Mouse (Mus musculus) cerebellum, adult 11-12 months (tissue): ENCODE measurements around the gene Dip2a.

Experiments used
- DNase-seq: peaks from one replicate; pipeline ENCODE4 v3.0.0; 2022

The Dip2a gene

DNA sequence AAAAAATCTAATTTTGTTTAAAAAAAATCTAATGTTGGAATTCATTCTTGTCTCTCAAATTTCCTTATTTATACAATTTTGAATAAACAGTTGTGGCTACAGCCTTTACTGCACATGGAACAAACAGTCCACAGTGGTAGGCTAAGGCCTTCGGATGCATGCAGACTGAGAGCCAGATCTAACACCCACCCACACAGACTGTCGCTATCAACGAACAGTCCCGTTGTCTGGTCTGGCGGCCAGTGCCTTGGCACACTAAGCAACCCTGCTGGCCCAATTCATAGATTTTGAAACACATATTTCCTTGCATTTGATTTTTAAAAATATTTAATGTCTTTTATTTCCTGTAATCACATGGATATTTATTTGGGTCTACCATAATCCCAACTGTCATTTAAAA is 45.0 kb downstream of the Dip2a start:
- no peak for DNase-seq

DNA sequence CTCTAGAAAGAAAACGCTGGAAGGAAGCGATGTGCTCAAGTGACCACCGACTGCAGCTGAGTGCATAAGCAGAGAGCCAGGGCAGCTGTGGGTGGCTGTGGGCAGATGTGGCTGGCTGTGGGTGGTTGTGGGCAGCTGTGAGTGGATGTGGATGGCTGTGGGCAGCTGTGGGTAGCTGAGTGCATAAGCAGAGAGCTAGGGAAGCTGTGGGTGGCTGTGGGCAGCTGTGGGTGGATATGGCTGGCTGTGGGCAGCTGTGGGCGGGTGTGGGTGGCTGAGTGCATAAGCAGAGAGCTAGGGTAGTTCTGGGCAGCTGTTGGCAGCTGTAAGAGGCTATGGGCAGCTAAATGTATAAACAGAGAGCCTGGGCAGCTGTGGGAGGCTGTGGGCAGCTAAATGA is 51.9 kb downstream of the Dip2a start:
- DNase-seq: no peak

- DNase-seq: no peak
These were observed 55.0 kb downstream of the Dip2a start for GRCm38 (mm10) chr10:76289936-76290671.

DNA sequence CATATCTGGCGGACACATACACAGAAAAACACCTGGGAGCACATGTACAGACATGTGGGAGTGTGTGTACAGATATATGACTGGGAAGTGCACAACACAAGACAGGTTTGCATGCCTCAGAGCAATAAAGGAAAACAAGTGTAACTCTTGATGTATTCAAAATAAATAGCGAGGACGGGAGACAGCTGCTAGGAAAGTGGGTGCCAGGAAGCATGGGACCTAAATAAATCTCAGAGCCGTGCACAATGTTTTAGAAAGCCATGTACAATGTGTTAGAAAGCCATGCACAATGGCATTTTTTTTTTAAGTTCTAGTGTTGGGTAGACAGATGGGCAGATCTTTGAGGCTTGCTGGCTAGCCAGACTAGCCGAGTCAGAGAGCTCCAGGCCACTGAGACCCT is 56.0 kb downstream of the Dip2a start:
- DNase-seq: no peak

GRCm38 (mm10) chr10:76288268-76288993 is 56.7 kb downstream of the Dip2a start:
- no peak for DNase-seq

GRCm38 (mm10) chr10:76278541-76279097 is 66.5 kb downstream of the Dip2a start:
- DNase-seq: no peak

- DNase-seq: no peak
These were observed 69.8 kb downstream of the Dip2a start for GRCm38 (mm10) chr10:76275256-76275655.

DNA sequence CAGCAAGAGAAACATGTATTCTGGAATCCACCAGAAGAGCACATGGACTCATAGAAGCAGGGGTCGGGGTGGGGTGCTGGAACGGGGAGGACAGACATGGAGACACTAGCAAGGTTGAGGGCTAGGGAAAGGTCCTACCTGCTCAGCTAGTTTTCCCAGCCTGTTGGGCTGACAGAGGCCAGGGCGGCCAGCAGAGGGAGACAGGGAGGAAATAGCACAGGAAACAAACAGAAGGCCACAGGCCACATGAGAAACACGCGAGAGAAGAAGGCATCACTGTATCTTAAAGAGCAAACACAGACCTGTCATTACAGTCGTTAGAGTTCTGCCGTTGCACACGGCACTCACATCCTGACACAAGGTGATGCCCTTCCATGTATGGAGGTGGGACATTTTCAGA is 73.9 kb downstream of the Dip2a start:
- DNase-seq: no peak

- DNase-seq: no peak
These were observed 82.7 kb downstream of the Dip2a start for GRCm38 (mm10) chr10:76262431-76262830.

DNA sequence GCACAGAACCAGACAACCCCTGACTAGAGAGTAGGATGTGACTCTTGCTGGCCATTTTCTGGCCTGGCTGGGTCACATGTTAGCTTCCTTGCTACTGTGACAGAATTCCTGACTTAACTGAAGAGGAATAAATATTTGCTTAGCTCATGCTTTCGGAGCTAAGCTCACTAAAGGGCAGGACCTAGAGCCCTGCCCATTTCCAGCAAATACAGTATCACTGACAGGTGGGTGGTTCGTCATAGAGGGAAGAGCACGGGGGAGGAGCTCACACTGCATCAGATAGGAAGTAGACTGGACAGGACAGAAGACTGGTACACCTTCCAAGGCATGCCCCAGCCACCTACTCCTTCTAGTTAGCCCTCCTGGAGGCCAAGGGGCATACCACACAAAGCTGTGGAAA is 83.6 kb downstream of the Dip2a start:
- DNase-seq: no peak

DNA sequence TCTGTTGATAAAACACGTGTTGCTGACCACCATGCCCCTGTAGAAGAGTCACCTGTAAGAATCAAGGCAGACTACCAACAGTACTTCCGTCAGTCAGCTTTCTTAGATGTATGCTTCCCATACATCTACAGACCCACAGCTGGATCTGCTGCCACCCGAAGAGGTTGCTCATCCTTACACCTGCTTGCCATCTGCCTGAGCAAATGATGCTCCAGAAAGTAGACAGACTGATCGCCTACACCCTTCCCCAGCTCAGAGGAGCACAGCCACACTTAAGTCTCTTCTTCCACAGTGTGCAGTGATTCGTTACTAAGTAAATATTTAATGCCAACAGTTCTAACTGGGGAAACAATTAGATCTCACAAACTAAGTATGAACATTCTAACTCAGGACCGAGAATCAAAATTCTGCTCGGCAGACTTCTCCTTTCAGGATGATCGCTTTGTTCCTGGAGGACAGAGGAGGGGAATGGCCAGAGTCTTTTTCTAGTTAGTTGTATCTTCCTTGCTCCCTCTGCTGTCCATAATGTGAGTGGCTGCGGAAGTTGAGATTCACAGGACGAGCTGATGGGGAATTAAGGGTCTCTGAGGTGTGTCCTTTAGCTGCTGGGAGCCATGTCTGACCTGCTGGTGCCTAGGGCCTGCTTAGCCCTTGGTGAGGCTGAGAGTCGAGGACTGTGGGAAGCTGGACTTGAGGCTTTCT is 84.6 kb downstream of the Dip2a start:
- no peak for DNase-seq

GRCm38 (mm10) chr10:76259566-76260232 is 85.4 kb downstream of the Dip2a start:
- no peak for DNase-seq

DNA sequence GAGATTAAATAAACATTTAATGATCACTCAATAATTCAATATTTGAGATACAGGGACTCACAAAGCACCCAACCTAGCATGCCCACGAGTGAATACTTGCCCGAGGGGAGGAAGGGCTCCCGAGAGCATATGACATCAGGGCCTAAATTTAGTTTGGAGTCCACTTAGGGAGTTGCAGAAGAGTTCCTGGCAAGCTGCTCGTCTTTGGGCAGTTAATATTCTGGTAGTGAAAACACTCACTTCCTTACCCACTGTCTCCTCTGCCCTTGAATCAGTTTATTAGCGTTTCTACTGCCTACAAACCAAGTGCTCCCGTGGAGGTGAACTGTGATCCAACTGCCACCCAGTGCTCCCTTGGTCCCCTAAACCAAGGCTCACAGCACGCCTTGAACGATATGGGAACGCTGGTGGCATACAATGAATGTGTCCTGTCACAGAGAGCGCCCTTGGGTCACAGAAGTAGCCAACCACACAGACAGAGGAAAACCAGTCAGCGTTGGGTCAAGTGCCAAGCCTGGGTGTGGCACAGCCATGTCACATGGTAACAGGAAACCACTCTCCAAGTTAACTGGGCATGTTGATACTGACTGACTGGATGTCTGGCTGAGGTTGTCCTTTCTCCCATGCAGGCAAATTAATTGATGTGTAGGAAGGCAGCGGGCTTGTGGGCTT is 87.2 kb downstream of the Dip2a start:
- DNase-seq: no peak

DNA sequence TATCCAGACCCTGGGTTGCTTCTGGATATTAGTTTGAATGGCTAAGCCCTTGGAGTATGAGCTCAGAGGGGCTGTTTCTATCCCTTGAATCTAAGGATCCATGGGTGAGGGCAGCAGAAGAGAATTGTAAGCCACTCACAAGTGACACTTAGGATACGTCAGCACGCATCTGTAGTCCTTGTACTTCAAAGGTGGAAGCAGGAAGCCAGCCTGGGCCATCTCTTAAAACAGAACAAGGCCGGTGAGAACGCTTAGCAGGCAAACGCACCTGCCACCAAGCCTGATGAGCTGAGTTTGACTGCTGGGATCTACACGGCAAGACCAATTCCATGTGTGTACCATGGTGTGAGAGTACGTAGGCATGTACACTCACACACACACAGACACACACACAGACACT is 87.9 kb downstream of the Dip2a start:
- no peak for DNase-seq

GRCm38 (mm10) chr10:76255617-76256016 is 89.5 kb downstream of the Dip2a start:
- DNase-seq: no peak

DNA sequence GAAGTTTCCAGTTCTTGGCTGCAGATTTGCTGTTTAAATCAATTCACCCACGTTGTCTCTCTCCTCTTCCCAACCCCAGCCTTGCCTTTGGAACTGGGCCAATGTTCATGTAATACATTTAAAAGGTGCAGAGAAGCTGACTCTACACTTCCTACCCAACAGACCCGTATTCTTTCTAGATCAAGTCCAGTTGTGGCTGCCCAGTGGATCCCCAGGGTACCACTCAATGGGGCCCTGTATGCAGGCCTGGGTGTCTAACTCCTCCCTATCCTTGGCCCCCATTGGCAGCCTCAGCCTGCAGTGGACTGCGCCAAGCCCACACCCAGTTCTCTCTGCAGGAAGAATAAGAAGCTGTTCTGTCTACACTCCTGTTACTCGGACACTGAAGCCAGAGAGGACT is 91.6 kb downstream of the Dip2a start, which contains the start of gene S100b:
Gene S100b (plus strand): TSS at position 318 of the 400 bp plus-strand sequence.
- DNase-seq: peak; percentile 32

DNA sequence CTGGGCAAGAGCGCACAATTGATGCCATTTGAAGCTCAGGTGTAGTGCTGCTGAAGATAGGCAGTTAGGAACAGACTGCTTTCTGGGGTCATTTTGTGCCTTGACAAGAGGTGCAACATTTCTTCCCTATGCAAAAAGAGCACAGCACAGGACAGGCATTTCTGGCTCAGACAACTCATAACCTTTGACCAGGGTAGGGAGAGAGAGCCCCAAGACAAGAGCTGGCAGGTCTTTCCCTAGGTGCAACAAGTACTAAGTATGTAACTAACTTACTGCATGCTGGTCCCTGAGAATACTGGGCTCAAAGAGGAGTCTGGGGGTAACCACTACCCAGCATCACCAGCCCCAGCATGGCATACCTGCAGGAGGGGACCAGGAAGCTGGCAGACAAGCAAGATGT is 92.0 kb downstream of the Dip2a start:
- DNase-seq: no peak

DNA sequence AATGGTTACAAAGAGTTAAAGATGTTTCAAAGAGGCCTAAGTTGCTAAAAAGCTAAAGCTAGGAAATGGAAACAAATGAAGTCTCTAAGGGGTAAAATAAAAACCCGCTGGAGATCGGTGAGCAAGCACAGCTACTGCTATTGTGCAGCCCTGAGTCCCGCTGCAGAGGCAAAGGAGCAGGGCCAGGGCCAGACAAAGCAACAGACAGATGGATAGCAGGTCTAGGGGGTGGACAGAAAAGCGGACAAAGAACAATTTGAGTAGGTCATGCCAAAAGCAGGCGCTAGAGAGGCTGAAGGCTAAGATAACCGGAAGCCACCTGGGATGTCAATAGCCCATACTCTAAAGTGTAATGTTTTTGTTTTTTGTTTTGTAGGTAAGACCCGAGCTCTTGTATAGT is 94.2 kb downstream of the Dip2a start:
- no peak for DNase-seq

DNA sequence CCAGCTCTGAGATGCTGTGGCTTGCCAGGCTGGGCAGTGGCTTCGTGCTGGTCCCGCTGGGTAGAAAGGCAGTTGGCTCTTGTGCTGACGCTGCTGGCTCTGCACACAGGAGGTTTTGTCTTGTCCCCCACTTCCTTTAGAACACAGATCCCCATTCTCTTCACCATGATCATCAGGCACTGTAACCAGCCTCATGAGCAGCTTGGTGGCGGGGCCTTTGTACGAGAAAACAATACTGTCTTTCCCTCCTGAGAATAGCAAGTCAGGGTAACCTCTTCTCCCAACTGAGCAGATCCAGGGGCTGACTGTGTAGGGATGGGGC is 96.5 kb downstream of the Dip2a start:
- DNase-seq: peak; percentile 18

DNA sequence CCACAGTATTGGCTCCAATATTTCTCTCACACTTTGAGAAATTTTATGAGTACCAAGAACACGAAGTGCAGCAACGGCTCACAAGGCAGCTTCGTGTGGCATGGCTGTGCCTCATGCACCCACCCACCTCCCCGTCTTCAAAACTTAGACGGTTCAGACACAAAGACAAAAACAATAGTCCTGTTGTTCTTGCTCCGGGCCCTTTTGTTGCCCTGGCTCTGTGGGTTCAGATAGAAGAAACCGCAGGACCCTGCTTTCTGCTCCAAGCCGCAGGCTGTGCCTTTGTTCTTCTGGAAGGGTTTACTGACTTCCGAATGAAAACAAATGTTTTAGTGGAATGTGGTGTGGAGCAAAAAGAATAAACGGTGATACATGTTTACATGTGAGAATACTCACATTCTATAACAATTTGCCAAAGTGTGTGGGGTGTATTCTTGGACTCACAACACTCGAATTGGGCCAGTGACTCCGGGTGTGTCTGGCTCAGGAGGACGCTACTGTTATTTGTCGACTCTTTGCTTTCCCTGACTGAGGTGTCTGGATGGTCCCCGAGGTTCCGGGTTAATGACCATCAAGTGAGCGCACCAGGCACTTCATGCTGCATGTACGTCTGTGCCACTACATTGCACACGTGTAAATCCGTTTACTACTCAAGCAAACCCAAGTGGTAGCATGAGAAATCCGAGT is 97.0 kb downstream of the Dip2a start:
- no peak for DNase-seq

DNA sequence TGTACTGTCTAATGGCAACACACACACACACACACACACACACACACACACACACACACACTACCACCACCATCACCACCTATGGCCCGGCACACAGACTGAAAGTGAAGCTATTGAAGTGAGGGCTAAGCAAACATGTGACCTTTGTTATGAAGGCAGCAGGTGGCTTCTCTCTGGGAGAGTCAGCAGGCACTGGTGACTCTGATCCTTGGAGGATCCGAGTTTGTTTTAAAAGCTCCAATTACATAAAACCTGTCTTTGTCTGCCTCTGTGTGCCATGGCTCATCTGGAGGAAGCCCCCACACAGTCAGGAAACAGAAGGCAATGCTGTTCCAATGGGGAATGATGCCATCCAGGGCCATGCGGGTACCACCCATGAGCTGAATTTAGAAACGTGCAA is 98.5 kb downstream of the Dip2a start:
- DNase-seq: no peak

- DNase-seq: no peak
These were observed 100.0 kb downstream of the Dip2a start for GRCm38 (mm10) chr10:76245106-76245505.
